Mouse (Mus musculus) liver, embryonic 14.5 days (tissue): Measurements from ENCODE around the gene Anxa4.

Experiments
- CTCF ChIP-seq: IDR thresholded peaks from 2 replicates; pipeline ENCODE4 v1.5.1; 2016; ENCODE audit warnings: antibody characterized with exemption, low read depth, control low read depth
- EP300 ChIP-seq: IDR thresholded peaks from 2 replicates; pipeline ENCODE4 v1.6.1; 2016; ENCODE audit warnings: antibody characterized with exemption, low read depth

DNA sequence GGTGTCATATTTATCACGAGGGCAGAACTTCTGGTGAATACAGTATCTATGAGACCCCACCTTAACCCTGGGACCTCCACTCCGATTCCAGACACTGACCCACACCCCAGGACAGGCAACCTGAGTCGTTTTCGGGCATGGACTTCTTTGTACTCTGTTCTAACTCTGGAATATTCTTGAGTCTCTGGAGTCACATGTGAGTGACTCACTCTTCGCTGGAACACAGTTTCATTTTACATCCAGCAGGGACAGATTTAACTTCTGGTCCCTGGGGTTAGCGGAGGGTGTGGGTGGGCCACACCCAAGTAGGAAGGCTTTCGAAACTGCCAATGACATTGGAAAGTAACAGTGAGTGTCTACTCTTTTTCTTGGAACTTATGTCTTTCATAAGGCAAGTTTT is 20.8 kb downstream of the Anxa4 start:
- no peak for TF ChIP-seq CTCF
- no peak for TF ChIP-seq EP300
